Mouse (Mus musculus) CH12.LX (cell line): ENCODE measurements around the gene Glp1r. TPM values are rescaled to one million over a fixed set of nuclear protein-coding genes. Genes with fewer than 3 reads are reported as not detected.

Experiments
- DNase-seq: peaks from one replicate; pipeline ENCODE4 v3.0.0-alpha.2; 2013; ENCODE audit errors: extremely low read depth
- H3K27ac ChIP-seq: 2 replicates; pipeline ENCODE4 v1.5.1; 2012; ENCODE audit warnings: low read depth, mild to moderate bottlenecking, control low read depth, moderate library complexity; ENCODE audit not compliant: insufficient read depth
- H3K27me3 ChIP-seq: replicated peaks from 2 replicates; pipeline ENCODE3; 2012; ENCODE audit warnings: inconsistent platforms
- H3K36me3 ChIP-seq, 2 experiments: replicated peaks in 1 of 2; 2 replicates each; pipeline versions ENCODE3 to v1.6.1; 2012; ENCODE audit warnings: inconsistent platforms in 1 of 2, low read length in 1 of 2, mild to moderate bottlenecking in 1 of 2, mixed read lengths in 1 of 2, moderate library complexity in 1 of 2; ENCODE audit not compliant: control insufficient read depth in 1 of 2, insufficient read depth in 1 of 2
- H3K4me1 ChIP-seq, 2 experiments: 2 replicates each; pipeline ENCODE4 v1.6.1; 2012; ENCODE audit warnings: inconsistent platforms in 1 of 2, moderate library complexity in 1 of 2; ENCODE audit not compliant: insufficient read depth in 2 of 2, control insufficient read depth in 1 of 2
- H3K4me2 ChIP-seq: 2 replicates; pipeline ENCODE4 v1.6.1; 2012; ENCODE audit warnings: low read depth, mild to moderate bottlenecking, control low read depth; ENCODE audit not compliant: poor library complexity, insufficient read depth, severe bottlenecking
- H3K4me3 ChIP-seq, 3 experiments: fragments of 150-350 bp in 1 of 3; sonication (generic) in 1 of 3; replicated peaks in 1 of 3; 2 replicates each; pipeline versions ENCODE3 to v1.5.1; 2011 to 2012; ENCODE audit warnings: low read depth in 2 of 3, low read length in 2 of 3, mild to moderate bottlenecking in 2 of 3, moderate library complexity in 2 of 3, control low read depth in 1 of 3, improper control_type of control experiment in 1 of 3, inconsistent platforms in 1 of 3, mixed read lengths in 1 of 3; ENCODE audit not compliant: poor library complexity in 1 of 3
- H3K79me2 ChIP-seq: replicated peaks from 2 replicates; pipeline ENCODE4 v1.6.1; 2012; ENCODE audit warnings: mild to moderate bottlenecking, moderate library complexity; ENCODE audit not compliant: control insufficient read depth, poor library complexity, insufficient read depth, severe bottlenecking; ENCODE audit errors: extremely low read depth
- H3K9ac ChIP-seq: 2 replicates; pipeline ENCODE4 v1.6.1; 2012; ENCODE audit warnings: low read depth, mild to moderate bottlenecking, control low read depth, moderate library complexity; ENCODE audit not compliant: insufficient read depth
- H3K9me3 ChIP-seq: replicated peaks from 2 replicates; pipeline ENCODE3; 2012; ENCODE audit warnings: low read length, inconsistent platforms, mixed read lengths
- E2F4 ChIP-seq: IDR thresholded peaks from 2 replicates; pipeline ENCODE4 v1.6.1; 2011; ENCODE audit warnings: low read depth, low read length, improper control_type of control experiment; ENCODE audit not compliant: insufficient replicate concordance
- EP300 ChIP-seq: IDR thresholded peaks from 2 replicates; pipeline ENCODE4 v1.6.1; 2011; ENCODE audit warnings: low read length, improper control_type of control experiment
- ETS1 ChIP-seq: conservative IDR thresholded peaks from 2 replicates; pipeline ENCODE4 v1.6.1; 2012; ENCODE audit warnings: low read depth, mild to moderate bottlenecking, inconsistent platforms, low read length, improper control_type of control experiment, moderate library complexity
- GABPA ChIP-seq: IDR thresholded peaks from 2 replicates; pipeline ENCODE4 v1.6.1; 2012; ENCODE audit warnings: low read depth, low read length, improper control_type of control experiment, inconsistent platforms; ENCODE audit not compliant: insufficient replicate concordance
- HCFC1 ChIP-seq: IDR thresholded peaks from 2 replicates; pipeline ENCODE4 v1.6.1; 2012; ENCODE audit warnings: low read depth, mild to moderate bottlenecking, inconsistent platforms, low read length, improper control_type of control experiment
- IRF4 ChIP-seq: IDR thresholded peaks from 2 replicates; pipeline ENCODE4 v1.6.1; 2014; ENCODE audit warnings: low read depth, mild to moderate bottlenecking, inconsistent platforms, low read length, improper control_type of control experiment
- JUN ChIP-seq: IDR thresholded peaks from 2 replicates; pipeline ENCODE4 v1.6.1; 2011; ENCODE audit warnings: low read depth, mild to moderate bottlenecking, low read length, improper control_type of control experiment, moderate library complexity; ENCODE audit not compliant: insufficient read depth
- MAFK ChIP-seq: IDR thresholded peaks from 2 replicates; pipeline ENCODE4 v1.6.1; 2011; ENCODE audit warnings: low read length, improper control_type of control experiment; ENCODE audit not compliant: insufficient replicate concordance
- MAZ ChIP-seq: IDR thresholded peaks from 2 replicates; pipeline ENCODE4 v1.6.1; 2012; ENCODE audit warnings: low read depth, mild to moderate bottlenecking, inconsistent platforms, low read length, improper control_type of control experiment, moderate library complexity
- MEF2A ChIP-seq: IDR thresholded peaks from 2 replicates; pipeline ENCODE4 v1.6.1; 2014; ENCODE audit warnings: low read depth, mild to moderate bottlenecking, inconsistent platforms, low read length, improper control_type of control experiment, borderline replicate concordance
- MYC ChIP-seq: IDR thresholded peaks from 2 replicates; pipeline ENCODE4 v1.6.1; 2011; ENCODE audit warnings: low read depth, mild to moderate bottlenecking, improper control_type of control experiment, low read length
- NELFE ChIP-seq: IDR thresholded peaks from 2 replicates; pipeline ENCODE4 v1.6.1; 2011; ENCODE audit warnings: low read depth, low read length, improper control_type of control experiment
- POLR2A ChIP-seq: IDR thresholded peaks from 2 replicates; pipeline ENCODE4 v1.6.1; 2011; ENCODE audit warnings: low read depth, mild to moderate bottlenecking, improper control_type of control experiment, low read length
- SMC3 ChIP-seq: IDR thresholded peaks from 2 replicates; pipeline ENCODE4 v1.6.1; 2011; ENCODE audit warnings: low read depth, low read length, improper control_type of control experiment
- TBP ChIP-seq: conservative IDR thresholded peaks from 2 replicates; pipeline ENCODE4 v1.6.1; 2011; ENCODE audit warnings: low read depth, low read length, improper control_type of control experiment
- ZC3H11A ChIP-seq: IDR thresholded peaks from 2 replicates; pipeline ENCODE4 v1.6.1; 2012; ENCODE audit warnings: low read depth, mild to moderate bottlenecking, inconsistent platforms, low read length, improper control_type of control experiment
- ZNF384 ChIP-seq: IDR thresholded peaks from 2 replicates; pipeline ENCODE4 v1.6.1; 2012; ENCODE audit warnings: low read depth, low read length, improper control_type of control experiment, inconsistent platforms
- dilution Hi-C: fragments of 300-500 bp; cut with MboI; formaldehyde crosslinking; loops from 2 replicates; pipeline ENCODE4 v1.14.3; 2020; ENCODE audit warnings: low sequenced_read_pairs; ENCODE audit not compliant: extremely low pct_unique_long_range_greater_than_20kb, extremely low pct_ligation_motif_present
- in situ Hi-C: fragments of 300-500 bp; cut with MboI; formaldehyde crosslinking; loops from 3 replicates; pipeline ENCODE4 v1.14.3; 2019; ENCODE audit warnings: low sequenced_read_pairs, low pct_ligation_motif_present, low pct_unique_long_range_greater_than_20kb, mixed read lengths
- polyA plus RNA-seq: library from polyadenylated mRNA; unstranded; fragments of >175 nt; gene quantifications from 2 replicates; pipeline ENCODE4 v1.2.1, GENCODE M21; 2012; ENCODE audit warnings: low read depth; ENCODE audit not compliant: insufficient read length
- total RNA-seq, 2 experiments: library from RNA; depleted of rRNA; stranded (reverse); fragments of 300-350 nt in 1 of 2; fragments of >200 nt in 1 of 2; gene quantifications; 2 replicates each; pipeline ENCODE4 v1.2.3; 2012 to 2014

The Glp1r gene
- total and polyA plus RNA-seq, 3 experiments: 0.04 TPM; not detected in 2

GRCm38 (mm10) chr17:30977290-30977689 lies 75.7 kb downstream of the Glp1r start:
- no peaks in the 10 kb centered on the region for H3K4me1 ChIP-seq
- no peaks in the 10 kb centered on the region for H3K36me3 ChIP-seq
- DNase-seq: no peak
- H3K9ac ChIP-seq: no peak overlapping the region
- no peaks in the 10 kb centered on the region for H3K79me2 ChIP-seq
- dilution Hi-C loops: no loop called here
- peaks cover 6% of the 10 kb centered on the region for H3K9me3 ChIP-seq
- H3K4me2 ChIP-seq: no peak overlapping the region
- H3K4me3 ChIP-seq: no peak overlapping the region
- no peak overlapping the region for H3K27ac ChIP-seq
- no peak for TF ChIP-seq TBP
- H3K27me3 ChIP-seq: peaks cover 58% of the 10 kb centered on the region
- in situ Hi-C loops: no loop called here

GRCm38 (mm10) chr17:30978556-30978955 lies 76.9 kb downstream of the Glp1r start:
- TF ChIP-seq ETS1 (no peak), IRF4 (no peak), HCFC1 (no peak), NELFE (no peak), GABPA (no peak), EP300 (no peak), MYC (no peak), SMC3 (no peak), JUN (no peak), E2F4 (no peak), ZNF384 (no peak), MAFK (no peak), POLR2A (no peak)
- Histone ChIP-seq H3K79me2 (no peaks in the 10 kb centered on the region), H3K27me3 (peaks cover 67% of the 10 kb centered on the region), H3K4me1 (no peaks in the 10 kb centered on the region), H3K36me3 (no peaks in the 10 kb centered on the region), H3K9ac (no peak overlapping the region), H3K27ac (no peak overlapping the region), H3K4me2 (no peak overlapping the region), H3K9me3 (peaks cover 6% of the 10 kb centered on the region), H3K4me3 (no peak overlapping the region)
- dilution Hi-C loops (no loop called here), in situ Hi-C loops (no loop called here)
- DNase-seq: no peak

- Histone ChIP-seq H3K4me1 (no peaks in the 10 kb centered on the region), H3K9ac (no peak overlapping the region), H3K4me2 (no peak overlapping the region), H3K27me3 (peaks cover 86% of the 10 kb centered on the region), H3K4me3 (no peak overlapping the region), H3K27ac (no peak overlapping the region), H3K79me2 (no peaks in the 10 kb centered on the region), H3K9me3 (peaks cover 3% of the 10 kb centered on the region), H3K36me3 (no peaks in the 10 kb centered on the region)
- in situ Hi-C loops (no loop called here), dilution Hi-C loops (no loop called here)
- no peak for DNase-seq
- TF ChIP-seq MAZ: no peak
- TF ChIP-seq MEF2A: no peak
- TF ChIP-seq ZC3H11A: no peak
Measured at GRCm38 (mm10) chr17:30983521-30983920, 81.9 kb downstream of the Glp1r start.
